In genomic region chr19:8991871-8992735, GRCm38 (mm10) we compare ENCODE assay signal across 7 mouse cellular contexts. TPM values are rescaled to one million over a fixed set of nuclear protein-coding genes. Genes with fewer than 3 reads are reported as not detected.
DNase-seq lines count a peak whose midpoint lies in the region; ATAC-seq and TF ChIP-seq lines count a peak whose summit lies in the region.

No protein-coding gene starts in this region.

- DNase-seq in CH12.LX (ENCODE audit: extremely low read depth) = no peak
- DNase-seq in adrenal gland, postnatal 14 days = peak; percentile 72
- DNase-seq in heart, postnatal 10 days = peak; percentile 53 to 72
- no peak for DNase-seq in limb, embryonic 11.5 days (ENCODE audit: low spot score)
- no peak for DNase-seq in cerebellum, adult 18-20 months
- no peak for DNase-seq in thymus, postnatal 25 days

- no peak for TF ChIP-seq POLR2A in CH12.LX (IDR thresholded peaks at IDR 0.05; ENCODE audit: low read depth, low read length)

- no peak for TF ChIP-seq CTCF in CH12.LX (conservative IDR thresholded peaks at IDR 0.05 in 1 of 2, IDR thresholded peaks at IDR 0.05 in 1 of 2; ENCODE audit: low read depth in 2 of 2, low read length in 2 of 2)

- peak overlapping the region; percentile 45 for H3K4me2 ChIP-seq in CH12.LX (ENCODE audit: insufficient read depth, low read depth, poor library complexity, severe bottlenecking)
- H3K4me2 ChIP-seq in limb, embryonic 11.5 days (ENCODE audit: low read depth, severe bottlenecking) = peak overlapping the region; percentile 20; the same call in 1 of the 2 replicates
- H3K4me2 ChIP-seq in stomach, embryonic 16.5 days (ENCODE audit: low read depth, low read length) = peak overlapping the region; percentile 76

- in situ Hi-C loops in CH12.LX (cut with MboI; ENCODE audit: low pct_ligation_motif_present, low pct_unique_long_range_greater_than_20kb, low sequenced_read_pairs) = loop anchor here (5.0 to 10.0 kb wide), 2 partner anchors 63 to 85 kb away; no protein-coding TSS in a partner anchor

- TF ChIP-seq RAD21 in CH12.LX (IDR thresholded peaks at IDR 0.05; ENCODE audit: low read depth, low read length) = no peak

- no peak for ATAC-seq in limb, embryonic 11.5 days (ENCODE audit: insufficient number of reproducible peaks, low FRiP score, low TSS enrichment, low read depth)
- ATAC-seq in stomach, embryonic 16.5 days (ENCODE audit: insufficient read depth, low FRiP score) = no peak

- H3K4me1 ChIP-seq in CH12.LX (ENCODE audit: control insufficient read depth in 1 of 2, insufficient read depth in 2 of 2) = peaks cover 32 to 86% of the 10 kb centered on the region in 2 experiments
- H3K4me1 ChIP-seq in limb, embryonic 11.5 days (ENCODE audit: control insufficient read depth, insufficient read depth, low read length) = peaks cover 31% of the 10 kb centered on the region
- H3K4me1 ChIP-seq in stomach, embryonic 16.5 days (ENCODE audit: control insufficient read depth, insufficient read depth, low read length) = peaks cover 68% of the 10 kb centered on the region

- intact Hi-C loops in heart, postnatal 10 days (cut with DNase I) = loop anchor here (2.0 kb wide), 1 partner anchor 15 kb away; no protein-coding TSS in a partner anchor

- dilution Hi-C loops in CH12.LX (cut with MboI; ENCODE audit: extremely low pct_ligation_motif_present, extremely low pct_unique_long_range_greater_than_20kb, low sequenced_read_pairs) = no loop called here

- peaks cover 14% of the 10 kb centered on the region for H3K27me3 ChIP-seq in CH12.LX (replicated peaks)
- 0 out of 2 replicates have a peak, but pooled peaks cover 6% of the 10 kb centered on the region for H3K27me3 ChIP-seq in limb, embryonic 11.5 days (ENCODE audit: control insufficient read depth, insufficient read depth, low read length)
- no peaks in the 10 kb centered on the region for H3K27me3 ChIP-seq in stomach, embryonic 16.5 days (ENCODE audit: control insufficient read depth, insufficient read depth, low read length)

- TF ChIP-seq EP300 in CH12.LX (IDR thresholded peaks at IDR 0.05; ENCODE audit: low read length) = no peak

- H3K79me2 ChIP-seq in CH12.LX (replicated peaks; ENCODE audit: control insufficient read depth, extremely low read depth, insufficient read depth, poor library complexity, severe bottlenecking) = peaks cover 47% of the 10 kb centered on the region

- H3K9me3 ChIP-seq in CH12.LX (replicated peaks; ENCODE audit: low read length) = no peaks in the 10 kb centered on the region
- no peaks in the 10 kb centered on the region for H3K9me3 ChIP-seq in limb, embryonic 11.5 days (ENCODE audit: control insufficient read depth, low read length)
- no peaks in the 10 kb centered on the region for H3K9me3 ChIP-seq in stomach, embryonic 16.5 days (replicated peaks; ENCODE audit: control insufficient read depth, low read length)

- WGBS in limb, embryonic 11.5 days = 81% methylated on average over 13 of the region's 13 CpGs
- WGBS in stomach, embryonic 16.5 days = 51% methylated on average over 13 of the region's 13 CpGs

- peak overlapping the region; percentile 31 for H3K9ac ChIP-seq in CH12.LX (ENCODE audit: insufficient read depth, low read depth)
- H3K9ac ChIP-seq in limb, embryonic 11.5 days (ENCODE audit: low read length) = peak overlapping the region; percentile 23; the same call in 1 of the 2 replicates
- H3K9ac ChIP-seq in stomach, embryonic 16.5 days (ENCODE audit: low read length) = peak overlapping the region; percentile 97

- no peaks in the 10 kb centered on the region for H3K36me3 ChIP-seq in CH12.LX (replicated peaks in 1 of 2; ENCODE audit: control insufficient read depth in 1 of 2, insufficient read depth in 1 of 2, low read length in 1 of 2)
- H3K36me3 ChIP-seq in limb, embryonic 11.5 days (ENCODE audit: control insufficient read depth, insufficient read depth, low read length) = no peaks in the 10 kb centered on the region
- H3K36me3 ChIP-seq in stomach, embryonic 16.5 days (ENCODE audit: control insufficient read depth, insufficient read depth, low read length) = no peaks in the 10 kb centered on the region

- H3K4me3 ChIP-seq in CH12.LX (replicated peaks in 1 of 3; ENCODE audit: low read depth in 2 of 3, low read length in 2 of 3, poor library complexity in 1 of 3) = peak overlapping the region in 2 of 3 experiments; percentile 11 to 28
- no peak overlapping the region for H3K4me3 ChIP-seq in limb, embryonic 11.5 days (ENCODE audit: low read depth, low read length)
- peak overlapping the region; percentile 87 for H3K4me3 ChIP-seq in stomach, embryonic 16.5 days (replicated peaks; ENCODE audit: low read length)

- H3K27ac ChIP-seq in CH12.LX (ENCODE audit: insufficient read depth, low read depth) = peak overlapping the region; percentile 97
- H3K27ac ChIP-seq in limb, embryonic 11.5 days (replicated peaks; ENCODE audit: low read depth, low read length) = 0 out of 2 replicates have a peak overlapping the region, but pooled peaks have one; percentile 14
- peak overlapping the region; percentile 99 for H3K27ac ChIP-seq in stomach, embryonic 16.5 days (ENCODE audit: low read length)

TF ChIP-seq in CH12.LX, 34 proteins besides CTCF, POLR2A, EP300 and RAD21:
- TF ChIP-seq JUND (conservative IDR thresholded peaks at IDR 0.05; ENCODE audit: low read depth, low read length) (no peak), NRF1 (IDR thresholded peaks at IDR 0.05; ENCODE audit: low read depth, low read length) (no peak), MAFK (IDR thresholded peaks at IDR 0.05; ENCODE audit: insufficient replicate concordance, low read length) (no peak), MXI1 (IDR thresholded peaks at IDR 0.05; ENCODE audit: low read depth, low read length) (0 out of 2 replicates have a peak, but pooled peaks have one; percentile 35), ZMIZ1 (IDR thresholded peaks at IDR 0.05; ENCODE audit: low read depth, low read length) (no peak), PAX5 (IDR thresholded peaks at IDR 0.05; ENCODE audit: low read length) (no peak), ELF1 (IDR thresholded peaks at IDR 0.05; ENCODE audit: low read depth, low read length) (no peak), NELFE (IDR thresholded peaks at IDR 0.05; ENCODE audit: low read depth, low read length) (no peak), TCF12 (IDR thresholded peaks at IDR 0.05; ENCODE audit: low read depth, low read length) (no peak), CHD1 (IDR thresholded peaks at IDR 0.05; ENCODE audit: low read depth, low read length) (no peak; the same call in 1 of the 2 replicates), UBTF (IDR thresholded peaks at IDR 0.05; ENCODE audit: low read depth, low read length) (no peak), MAX (IDR thresholded peaks at IDR 0.05; ENCODE audit: low read length) (peak; percentile 88), ZC3H11A (IDR thresholded peaks at IDR 0.05; ENCODE audit: low read depth, low read length) (no peak), KAT2A (IDR thresholded peaks at IDR 0.05; ENCODE audit: insufficient replicate concordance, low read length) (no peak)

RNA-seq across cellular contexts. Expression of gene Ahnak, which starts 3.0 kb away (rescaled TPM):
- total RNA-seq in CH12.LX (2012; rRNA removed) (15.3 and 21.7 TPM in 2 replicates), CH12.LX (2014; rRNA removed) (1.5 and 1.7 TPM in 2 replicates)
- polyA plus RNA-seq in CH12.LX (2012; ENCODE audit: insufficient read length, low read depth) = 1.8 and 2.0 TPM in 2 replicates
- 157 and 186 TPM in 2 replicates for total RNA-seq in adrenal gland, postnatal 14 days (2021)
- total RNA-seq in heart, postnatal 10 days (2021) = 100 to 1,000 TPM; 348 to 380 TPM
- polyA plus RNA-seq in limb, embryonic 11.5 days (2014; fragmentation: Nextera tagmentation; extraction: Ambion mirVana) = 7.7 and 8.9 TPM in 2 replicates
- 46.4 and 48.3 TPM in 2 replicates for polyA plus RNA-seq in stomach, embryonic 16.5 days (2015; fragmentation: Nextera tagmentation; extraction: Ambion mirVana)

RNA-seq across cellular contexts. Expression of gene Eef1g, which starts 25.3 kb away (rescaled TPM):
- 1,294 and 1,368 TPM in 2 replicates for total RNA-seq in CH12.LX (2012; rRNA removed)
- 1,172 and 1,266 TPM in 2 replicates for total RNA-seq in CH12.LX (2014; rRNA removed)
- 1,511 and 1,695 TPM in 2 replicates for polyA plus RNA-seq in CH12.LX (2012; ENCODE audit: insufficient read length, low read depth)
- total RNA-seq in adrenal gland, postnatal 14 days (2021) = 355 and 413 TPM in 2 replicates
- total RNA-seq in heart, postnatal 10 days (2021) = 100 to 1,000 TPM; 283 to 289 TPM
- polyA plus RNA-seq in limb, embryonic 11.5 days (2014; fragmentation: Nextera tagmentation; extraction: Ambion mirVana) = 567 and 588 TPM in 2 replicates
- 401 and 441 TPM in 2 replicates for polyA plus RNA-seq in stomach, embryonic 16.5 days (2015; fragmentation: Nextera tagmentation; extraction: Ambion mirVana)

RNA-seq across cellular contexts. Expression of gene Tut1, which starts 38.5 kb away (rescaled TPM):
- total RNA-seq in CH12.LX (2012; rRNA removed) (47.7 and 49.1 TPM in 2 replicates), CH12.LX (2014; rRNA removed) (40.4 and 41.8 TPM in 2 replicates)
- polyA plus RNA-seq in CH12.LX (2012; ENCODE audit: insufficient read length, low read depth) = 52.9 and 54.9 TPM in 2 replicates
- 20.2 and 21.7 TPM in 2 replicates for total RNA-seq in adrenal gland, postnatal 14 days (2021)
- 10 to 100 TPM in 1 of 2 experiments, 1 to 10 TPM in 1; 8.5 to 10.4 TPM for total RNA-seq in heart, postnatal 10 days (2021)
- 33.2 and 35.2 TPM in 2 replicates for polyA plus RNA-seq in limb, embryonic 11.5 days (2014; fragmentation: Nextera tagmentation; extraction: Ambion mirVana)
- polyA plus RNA-seq in stomach, embryonic 16.5 days (2015; fragmentation: Nextera tagmentation; extraction: Ambion mirVana) = 30.0 and 34.9 TPM in 2 replicates

RNA-seq across cellular contexts. Expression of gene Mta2, which starts 50.4 kb away (rescaled TPM):
- total RNA-seq in CH12.LX (2012; rRNA removed) (131 and 158 TPM in 2 replicates), CH12.LX (2014; rRNA removed) (115 and 117 TPM in 2 replicates)
- polyA plus RNA-seq in CH12.LX (2012; ENCODE audit: insufficient read length, low read depth) = 149 and 162 TPM in 2 replicates
- total RNA-seq in adrenal gland, postnatal 14 days (2021) = 93.1 and 105 TPM in 2 replicates
- total RNA-seq in heart, postnatal 10 days (2021) = 10 to 100 TPM; 54.4 to 59.5 TPM
- 58.5 and 62.0 TPM in 2 replicates for polyA plus RNA-seq in limb, embryonic 11.5 days (2014; fragmentation: Nextera tagmentation; extraction: Ambion mirVana)
- polyA plus RNA-seq in stomach, embryonic 16.5 days (2015; fragmentation: Nextera tagmentation; extraction: Ambion mirVana) = 142 and 149 TPM in 2 replicates

Comparison
In these comparisons a context has a peak if more than half of its experiments do, and no peak if none do; other contexts are left out.
1. DNase-seq: peak in adrenal gland, postnatal 14 days (single experiment) and heart, postnatal 10 days (2 of 2); none in CH12.LX (single experiment), limb, embryonic 11.5 days (single experiment), cerebellum, adult 18-20 months (0 of 2) and thymus, postnatal 25 days (single experiment).
2. H3K27ac ChIP-seq: peak in every context shown above with its lines; median percentile 99 in stomach, embryonic 16.5 days; 97 in CH12.LX; 14 in limb, embryonic 11.5 days.
3. H3K4me2 ChIP-seq: peak in every context shown above with its lines; median percentile 76 in stomach, embryonic 16.5 days; 45 in CH12.LX; 20 in limb, embryonic 11.5 days.
4. H3K9ac ChIP-seq: peak in every context shown above with its lines; median percentile 97 in stomach, embryonic 16.5 days; 31 in CH12.LX; 23 in limb, embryonic 11.5 days.